Mouse (Mus musculus): ENCODE measurements around the gene Swt1.

The Swt1 gene

GRCm38 (mm10) chr1:151428263-151429221, at the start of gene Swt1, which contains the start of gene Trmt1l:
TSS of gene Swt1 (minus strand) at chr1:151428455.
TSS of gene Trmt1l (plus strand) at chr1:151428542.
- WGBS: under 1% methylated on average over 74 of the region's 74 CpGs

GRCm38 (mm10) chr1:151472386-151472785, 44.1 kb upstream of the Swt1 start:
- WGBS: 91% methylated on average over 8 of the region's 8 CpGs

- WGBS: 61% methylated on average over 7 of the region's 7 CpGs
Observed at GRCm38 (mm10) chr1:151471429-151471828, 43.2 kb upstream of the Swt1 start.

GRCm38 (mm10) chr1:151466571-151466970, 38.3 kb upstream of the Swt1 start:
- 88% methylated on average over 4 of the region's 4 CpGs for WGBS

GRCm38 (mm10) chr1:151464914-151465313, 36.7 kb upstream of the Swt1 start:
- 62% methylated on average over 4 of the region's 4 CpGs for WGBS

GRCm38 (mm10) chr1:151461265-151461664, 33.0 kb upstream of the Swt1 start:
- WGBS: 77% methylated on average over 9 of the region's 9 CpGs

GRCm38 (mm10) chr1:151457087-151457486, 28.8 kb upstream of the Swt1 start:
- 78% methylated on average over 5 of the region's 5 CpGs for WGBS

- WGBS: 97% methylated on average over 11 of the region's 11 CpGs
Observed at GRCm38 (mm10) chr1:151451946-151452345, 23.7 kb upstream of the Swt1 start.

- WGBS: 46% methylated on average over 2 of the region's 2 CpGs
Observed at GRCm38 (mm10) chr1:151450851-151451250, 22.6 kb upstream of the Swt1 start.

- 90% methylated on average over 10 of the region's 10 CpGs for WGBS
Observed at GRCm38 (mm10) chr1:151449866-151450265, 21.6 kb upstream of the Swt1 start.

- 86% methylated on average over 6 of the region's 6 CpGs for WGBS
Observed at GRCm38 (mm10) chr1:151435431-151435830, 7.2 kb upstream of the Swt1 start.

GRCm38 (mm10) chr1:151429316-151429715, 1.1 kb upstream of the Swt1 start:
- WGBS: 22% methylated on average over 9 of the region's 9 CpGs

- WGBS: 1% methylated on average over 26 of the region's 26 CpGs
Observed at GRCm38 (mm10) chr1:151427888-151428262, 380 bp downstream of the Swt1 start.

- WGBS: 34% methylated on average over 7 of the region's 7 CpGs
Observed at GRCm38 (mm10) chr1:151426947-151427600, 1.2 kb downstream of the Swt1 start.

GRCm38 (mm10) chr1:151422178-151422577, 6.1 kb downstream of the Swt1 start:
- 79% methylated on average over 3 of the region's 3 CpGs for WGBS

GRCm38 (mm10) chr1:151409827-151410226, 18.4 kb downstream of the Swt1 start:
- 56% methylated on average over 3 of the region's 3 CpGs for WGBS

GRCm38 (mm10) chr1:151390029-151390428, 38.2 kb downstream of the Swt1 start:
- 98% methylated on average over 1 of the region's 1 CpGs for WGBS

- WGBS: 95% methylated on average over 3 of the region's 3 CpGs
Observed at GRCm38 (mm10) chr1:151377353-151377752, 50.9 kb downstream of the Swt1 start.

- 94% methylated on average over 1 of the region's 1 CpGs for WGBS
Observed at GRCm38 (mm10) chr1:151372823-151373222, 55.4 kb downstream of the Swt1 start.

- WGBS: 69% methylated on average over 5 of the region's 5 CpGs
Observed at GRCm38 (mm10) chr1:151371543-151371942, 56.7 kb downstream of the Swt1 start.

- WGBS: 78% methylated on average over 3 of the region's 3 CpGs
Observed at GRCm38 (mm10) chr1:151370573-151370972, 57.7 kb downstream of the Swt1 start.

GRCm38 (mm10) chr1:151368444-151368843, 59.8 kb downstream of the Swt1 start:
- WGBS: 96% methylated on average over 3 of the region's 3 CpGs

Data from cerebral cortex, adult 2 months (tissue).